Mouse (Mus musculus) small intestine, adult 2 months (tissue): Measurements from ENCODE around the gene Gm28038.

ENCODE experiments used
- CTCF ChIP-seq: fragments of 200-500 bp; IDR thresholded peaks from 2 replicates; pipeline ENCODE4 v1.5.1; 2012; ENCODE audit warnings: low read depth, mild to moderate bottlenecking, control low read depth, inconsistent platforms, low read length, moderate library complexity, mixed read lengths; ENCODE audit not compliant: insufficient replicate concordance, insufficient read length; ENCODE audit errors: extremely low read depth
- POLR2A ChIP-seq: fragments of 200-500 bp; IDR thresholded peaks from 2 replicates; pipeline ENCODE4 v1.6.1; 2012; ENCODE audit warnings: low read depth, mild to moderate bottlenecking, control low read depth, inconsistent platforms, low read length, moderate library complexity

- TF ChIP-seq CTCF (0 out of 2 replicates have a peak, but pooled peaks have one; percentile 13), POLR2A (no peak)
Measured at GRCm38 (mm10) chr2:30249182-30249581, 31.7 kb upstream of the Gm28038 start.
